Mouse (Mus musculus) stomach, postnatal 0 days (tissue): ENCODE data around the gene Gm4340. TPM values are rescaled to one million over a fixed set of nuclear protein-coding genes. Genes with fewer than 3 reads are reported as not detected.
"Not testable (repeated sequence)": the region's sequence is repeated elsewhere in the genome, so short reads cannot be mapped to it uniquely, and the experiment has no call there.

Experiments used
- ATAC-seq: fragments of 200-750 bp; cut with Nextera tagmentation; 2 replicates; pipeline ENCODE4 v1.8.0; 2017; ENCODE audit not compliant: low FRiP score, low TSS enrichment
- DNase-seq: peaks from one replicate; pipeline ENCODE4 v3.0.0-alpha.2; 2016; ENCODE audit warnings: low spot score
- H3K27ac ChIP-seq: fragments of 300-500 bp; sonication (generic); replicated peaks from 2 replicates; pipeline ENCODE4 v1.5.1; 2014; ENCODE audit warnings: mild to moderate bottlenecking, control low read depth
- H3K27me3 ChIP-seq: fragments of 300-500 bp; sonication (generic); 2 replicates; pipeline ENCODE4 v1.6.1; 2014; ENCODE audit warnings: low read length; ENCODE audit not compliant: control insufficient read depth, insufficient read depth
- H3K36me3 ChIP-seq: fragments of 300-500 bp; sonication (generic); 2 replicates; pipeline ENCODE4 v1.6.1; 2014; ENCODE audit warnings: low read length, mixed read lengths; ENCODE audit not compliant: control insufficient read depth, insufficient read depth
- H3K4me1 ChIP-seq: fragments of 300-500 bp; sonication (generic); replicated peaks from 2 replicates; pipeline ENCODE4 v1.6.1; 2014; ENCODE audit warnings: antibody characterized with exemption; ENCODE audit not compliant: control insufficient read depth, insufficient read depth
- H3K4me2 ChIP-seq: fragments of 300-500 bp; sonication (generic); replicated peaks from 2 replicates; pipeline ENCODE4 v1.6.1; 2014; ENCODE audit warnings: low read depth, mild to moderate bottlenecking, control low read depth, moderate library complexity
- H3K4me3 ChIP-seq: fragments of 300-500 bp; sonication (generic); 2 replicates; pipeline ENCODE4 v1.5.1; 2014; ENCODE audit warnings: low read depth, low read length, control low read depth
- H3K9ac ChIP-seq: fragments of 300-500 bp; sonication (generic); 2 replicates; pipeline ENCODE4 v1.6.1; 2014; ENCODE audit warnings: mild to moderate bottlenecking, low read length, control low read depth, mixed read lengths
- H3K9me3 ChIP-seq: fragments of 300-500 bp; sonication (generic); 2 replicates; pipeline ENCODE4 v1.6.1; 2016; ENCODE audit warnings: low read length; ENCODE audit not compliant: control insufficient read depth
- WGBS: fragments of 180-500 bp; shearing (Covaris S2); extraction: QIAGEN DNeasy Blood & Tissue Kit; methylation state at CpG from one replicate; pipeline ENCODE4 v1.1.7; 2014; 5-methylcytosine and 5-hydroxymethylcytosine counted together
- polyA plus RNA-seq: library from polyadenylated mRNA; unstranded; fragments of >200 nt; fragmentation: Nextera tagmentation; extraction: Ambion mirVana; gene quantifications from 2 replicates; pipeline ENCODE4 v1.2.1, GENCODE M21; 2015

Gene Gm4340
- polyA plus RNA-seq: not detected in 2 replicates

- WGBS: no CpG with 5 or more reads among the region's 3 CpGs
- not testable (repeated sequence) for ATAC-seq, H3K4me1 ChIP-seq
These were observed at the start of gene Gm4340 for GRCm38 (mm10) chr10:104193742-104194141. Gene Gm4340, plus strand, starts transcription at chr10:104194042.

GRCm38 (mm10) chr10:104151197-104151596 is 42.6 kb upstream of the Gm4340 start, which contains the start of gene Gm6763:
Gene Gm6763, plus strand, starts transcription at chr10:104151497.
- H3K4me1 ChIP-seq, DNase-seq, H3K9me3 ChIP-seq, H3K27me3 ChIP-seq, H3K36me3 ChIP-seq, H3K9ac ChIP-seq, ATAC-seq, H3K4me2 ChIP-seq, H3K27ac ChIP-seq, H3K4me3 ChIP-seq: not testable (repeated sequence)
- no CpG with 5 or more reads among the region's 3 CpGs for WGBS

More at GRCm38 (mm10) chr10:104193742-104194141, at the start of gene Gm4340:
- H3K4me3 ChIP-seq, DNase-seq, H3K27ac ChIP-seq, H3K4me2 ChIP-seq, H3K36me3 ChIP-seq, H3K27me3 ChIP-seq, H3K9ac ChIP-seq, H3K9me3 ChIP-seq: not testable (repeated sequence)

- WGBS: no CpG with 5 or more reads among the region's 3 CpGs
These were observed 34.1 kb upstream of the Gm4340 start, which contains the start of gene Gm8764 for GRCm38 (mm10) chr10:104159706-104160105. Gene Gm8764, plus strand, starts transcription at chr10:104160006.

GRCm38 (mm10) chr10:104168215-104168614 is 25.6 kb upstream of the Gm4340 start, which contains the start of gene Gm21304:
Gene Gm21304, plus strand, starts transcription at chr10:104168515.
- not testable (repeated sequence) for ATAC-seq, H3K27ac ChIP-seq, H3K4me1 ChIP-seq, H3K9ac ChIP-seq, DNase-seq, H3K4me2 ChIP-seq, H3K4me3 ChIP-seq, H3K9me3 ChIP-seq, H3K27me3 ChIP-seq, H3K36me3 ChIP-seq
- no CpG with 5 or more reads among the region's 3 CpGs for WGBS

More at GRCm38 (mm10) chr10:104159706-104160105, 34.1 kb upstream of the Gm4340 start, which contains the start of gene Gm8764:
- not testable (repeated sequence) for H3K9ac ChIP-seq, H3K4me1 ChIP-seq, H3K9me3 ChIP-seq, H3K36me3 ChIP-seq, H3K4me3 ChIP-seq, DNase-seq, H3K4me2 ChIP-seq, H3K27me3 ChIP-seq, H3K27ac ChIP-seq, ATAC-seq

GRCm38 (mm10) chr10:104176724-104177123 is 17.1 kb upstream of the Gm4340 start, which contains the start of gene Gm21312:
Gene Gm21312, plus strand, starts transcription at chr10:104177024.
- ATAC-seq, H3K36me3 ChIP-seq, H3K9me3 ChIP-seq, H3K9ac ChIP-seq, DNase-seq, H3K27ac ChIP-seq, H3K4me3 ChIP-seq, H3K4me1 ChIP-seq, H3K4me2 ChIP-seq, H3K27me3 ChIP-seq: not testable (repeated sequence)
- WGBS: no CpG with 5 or more reads among the region's 3 CpGs

- no CpG with 5 or more reads among the region's 3 CpGs for WGBS
- H3K36me3 ChIP-seq, H3K4me3 ChIP-seq, H3K4me1 ChIP-seq, H3K27me3 ChIP-seq, H3K9ac ChIP-seq, H3K9me3 ChIP-seq, H3K4me2 ChIP-seq, H3K27ac ChIP-seq, DNase-seq, ATAC-seq: not testable (repeated sequence)
These were observed 8.6 kb upstream of the Gm4340 start, which contains the start of gene Gm20765 for GRCm38 (mm10) chr10:104185233-104185632. Gene Gm20765, plus strand, starts transcription at chr10:104185533.
